Comparison of ENCODE assay signal across 8 mouse cellular contexts in genomic region chr2:103784621-103785020, GRCm38 (mm10). TPM values are rescaled to one million over a fixed set of nuclear protein-coding genes. Genes with fewer than 3 reads are reported as not detected.
DNase-seq lines count a peak whose midpoint lies in the region; ATAC-seq and TF ChIP-seq lines count a peak whose summit lies in the region.

No protein-coding gene starts in this region.

- no peak overlapping the region for H3K9ac ChIP-seq in liver, embryonic 12.5 days
- no peak overlapping the region for H3K9ac ChIP-seq in liver, embryonic 11.5 days (ENCODE audit: low read depth, low read length)
- no peak overlapping the region for H3K9ac ChIP-seq in stomach, postnatal 0 days (ENCODE audit: low read length)
- H3K9ac ChIP-seq in hindbrain, embryonic 13.5 days, result no peak overlapping the region

- ATAC-seq in liver, embryonic 12.5 days, result no peak
- ATAC-seq in liver, embryonic 11.5 days (replicated peaks; ENCODE audit: low FRiP score), result peak; percentile 45; the same call in 1 of the 2 replicates
- no peak for ATAC-seq in stomach, postnatal 0 days (ENCODE audit: low FRiP score, low TSS enrichment)
- no peak for ATAC-seq in hindbrain, embryonic 13.5 days (ENCODE audit: low FRiP score)

- H3K4me2 ChIP-seq in liver, embryonic 12.5 days, result no peak overlapping the region
- no peak overlapping the region for H3K4me2 ChIP-seq in liver, embryonic 11.5 days
- no peak overlapping the region for H3K4me2 ChIP-seq in stomach, postnatal 0 days (replicated peaks; ENCODE audit: low read depth)
- no peak overlapping the region for H3K4me2 ChIP-seq in hindbrain, embryonic 13.5 days

- WGBS in liver, embryonic 12.5 days (ENCODE audit: insufficient replicate concordance), result 83% methylated on average over 4 of the region's 4 CpGs
- 84% methylated on average over 4 of the region's 4 CpGs for WGBS in liver, embryonic 11.5 days
- WGBS in stomach, postnatal 0 days, result 77% methylated on average over 4 of the region's 4 CpGs
- WGBS in hindbrain, embryonic 13.5 days, result 90% methylated on average over 4 of the region's 4 CpGs

- no peak overlapping the region for H3K27ac ChIP-seq in liver, embryonic 12.5 days
- no peak overlapping the region for H3K27ac ChIP-seq in liver, embryonic 11.5 days (ENCODE audit: low read depth, low read length)
- no peak overlapping the region for H3K27ac ChIP-seq in stomach, postnatal 0 days (replicated peaks)
- H3K27ac ChIP-seq in hindbrain, embryonic 13.5 days, result no peak overlapping the region

- no peak for TF ChIP-seq EP300 in stomach, postnatal 0 days (optimal IDR thresholded peaks at IDR 0.05)

- H3K4me3 ChIP-seq in liver, embryonic 12.5 days, result no peak overlapping the region
- H3K4me3 ChIP-seq in liver, embryonic 11.5 days (ENCODE audit: low read depth, low read length), result no peak overlapping the region
- H3K4me3 ChIP-seq in stomach, postnatal 0 days (ENCODE audit: low read depth, low read length), result no peak overlapping the region
- H3K4me3 ChIP-seq in hindbrain, embryonic 13.5 days, result no peak overlapping the region

- H3K27me3 ChIP-seq in liver, embryonic 12.5 days (replicated peaks), result no peaks in the 10 kb centered on the region
- H3K27me3 ChIP-seq in liver, embryonic 11.5 days (replicated peaks; ENCODE audit: control insufficient read depth, insufficient read depth, low read length), result no peaks in the 10 kb centered on the region
- no peaks in the 10 kb centered on the region for H3K27me3 ChIP-seq in stomach, postnatal 0 days (ENCODE audit: control insufficient read depth, insufficient read depth, low read length)
- H3K27me3 ChIP-seq in hindbrain, embryonic 13.5 days, result no peaks in the 10 kb centered on the region

- H3K36me3 ChIP-seq in liver, embryonic 12.5 days, result peaks cover 82% of the 10 kb centered on the region
- H3K36me3 ChIP-seq in liver, embryonic 11.5 days (ENCODE audit: control insufficient read depth, insufficient read depth, low read length), result peaks cover 17% of the 10 kb centered on the region
- peaks cover 5% of the 10 kb centered on the region; the same call in 1 of the 2 replicates for H3K36me3 ChIP-seq in stomach, postnatal 0 days (ENCODE audit: control insufficient read depth, insufficient read depth, low read length)
- peaks cover 19% of the 10 kb centered on the region for H3K36me3 ChIP-seq in hindbrain, embryonic 13.5 days

- peaks cover 2% of the 10 kb centered on the region for H3K4me1 ChIP-seq in liver, embryonic 12.5 days
- peaks cover 1% of the 10 kb centered on the region; the same call in 1 of the 2 replicates for H3K4me1 ChIP-seq in liver, embryonic 11.5 days (replicated peaks; ENCODE audit: control insufficient read depth, insufficient read depth, low read length)
- H3K4me1 ChIP-seq in stomach, postnatal 0 days (replicated peaks; ENCODE audit: control insufficient read depth, insufficient read depth), result no peaks in the 10 kb centered on the region
- peaks cover 2% of the 10 kb centered on the region; the same call in 1 of the 2 replicates for H3K4me1 ChIP-seq in hindbrain, embryonic 13.5 days (replicated peaks)

- DNase-seq in cerebellum, postnatal 10 days, result peak; percentile 19 to 32
- DNase-seq in cerebellum, adult 9-10 months, result no peak
- peak; percentile 55 for DNase-seq in liver
- no peak for DNase-seq in liver, embryonic 11.5 days (ENCODE audit: low spot score)
- DNase-seq in stomach, postnatal 0 days (ENCODE audit: low spot score), result peak; percentile 27
- DNase-seq in Muller cell, postnatal 12 days (ENCODE audit: inconsistent ontology term), result no peak

- peak; percentile 68 for TF ChIP-seq CTCF in stomach, postnatal 0 days (IDR thresholded peaks at IDR 0.05; ENCODE audit: low read depth)

- no peaks in the 10 kb centered on the region for H3K9me3 ChIP-seq in liver, embryonic 12.5 days (replicated peaks)
- H3K9me3 ChIP-seq in liver, embryonic 11.5 days (ENCODE audit: control insufficient read depth, low read length), result no peaks in the 10 kb centered on the region
- H3K9me3 ChIP-seq in stomach, postnatal 0 days (ENCODE audit: control insufficient read depth, low read length), result no peaks in the 10 kb centered on the region
- no peaks in the 10 kb centered on the region for H3K9me3 ChIP-seq in hindbrain, embryonic 13.5 days

RNA-seq across cellular contexts. Expression of gene Caprin1, which starts 12.8 kb away (rescaled TPM):
- 235 and 238 TPM in 2 replicates for polyA plus RNA-seq in liver, embryonic 12.5 days (2016; fragmentation: Nextera tagmentation; extraction: Ambion mirVana)
- 345 and 405 TPM in 2 replicates for polyA plus RNA-seq in liver, embryonic 11.5 days (2014; fragmentation: Nextera tagmentation; extraction: Ambion mirVana)
- 80.7 and 87.0 TPM in 2 replicates for polyA plus RNA-seq in stomach, postnatal 0 days (2015; fragmentation: Nextera tagmentation; extraction: Ambion mirVana)
- 408 and 431 TPM in 2 replicates for polyA plus RNA-seq in hindbrain, embryonic 13.5 days (2015; fragmentation: Nextera tagmentation; extraction: Ambion mirVana)

RNA-seq across cellular contexts. Expression of gene Nat10, which starts 23.6 kb away (rescaled TPM):
- polyA plus RNA-seq in liver, embryonic 12.5 days (2016; fragmentation: Nextera tagmentation; extraction: Ambion mirVana), result 35.0 and 35.3 TPM in 2 replicates
- 55.1 and 58.8 TPM in 2 replicates for polyA plus RNA-seq in liver, embryonic 11.5 days (2014; fragmentation: Nextera tagmentation; extraction: Ambion mirVana)
- polyA plus RNA-seq in stomach, postnatal 0 days (2015; fragmentation: Nextera tagmentation; extraction: Ambion mirVana), result 8.8 and 8.9 TPM in 2 replicates
- polyA plus RNA-seq in hindbrain, embryonic 13.5 days (2015; fragmentation: Nextera tagmentation; extraction: Ambion mirVana), result 18.5 and 19.8 TPM in 2 replicates

Comparison
In these comparisons a context has a peak if more than half of its experiments do, and no peak if none do; other contexts are left out.
1. DNase-seq: peak in cerebellum, postnatal 10 days (2 of 2), liver (single experiment) and stomach, postnatal 0 days (single experiment); none in cerebellum, adult 9-10 months (single experiment), liver, embryonic 11.5 days (single experiment) and Muller cell, postnatal 12 days (single experiment).